Mouse (Mus musculus) Patski (cell line): ENCODE data around the gene Pnkd. TPM values are rescaled to one million over a fixed set of nuclear protein-coding genes. Genes with fewer than 3 reads are reported as not detected.
"Not testable (repeated sequence)": the region's sequence is repeated elsewhere in the genome, so short reads cannot be mapped to it uniquely, and the experiment has no call there.

Source experiments
- ATAC-seq: fragments of 100-300 bp; one replicate; pipeline ENCODE4 v1.8.0; 2021
- CTCF ChIA-PET: fragments of 350-600 bp; sonication (Branson Sonifier 250); formaldehyde crosslinking; loops from one replicate; lab custom pipeline; 2022; ENCODE audit warnings: inconsistent platforms; lab: Charles Lee
- POLR2A ChIA-PET: fragments of 350-600 bp; sonication (Branson Sonifier 250); formaldehyde crosslinking; loops from one replicate; lab custom pipeline; 2022; ENCODE audit warnings: antibody characterized with exemption, inconsistent platforms; lab: Charles Lee
- DNase-seq: peaks from one replicate; pipeline ENCODE4 v3.0.0-alpha.2; 2011; ENCODE audit warnings: low read depth, low spot score
- H3K27me3 ChIP-seq: fragments of 371-371 bp; one replicate; pipeline ENCODE4 v1.5.1; 2021
- CTCF ChIP-seq: fragments of 100-300 bp; IDR thresholded peaks from one replicate; pipeline ENCODE4 v1.5.1; 2021
- in situ Hi-C: fragments of 300-500 bp; cut with MboI; formaldehyde crosslinking; loops from 3 replicates; pipeline ENCODE4 v1.11.1; 2018; ENCODE audit warnings: low pct_unique_long_range_greater_than_20kb, mixed read lengths
- polyA plus RNA-seq: library from polyadenylated mRNA; unstranded; gene quantifications from one replicate; pipeline ENCODE4 v1.2.3, GENCODE M21; 2021

The Pnkd gene
- polyA plus RNA-seq, 1 experiment from 2014 or later, result 158 TPM

GRCm38 (mm10) chr1:74285212-74286010 is 681 bp downstream of the Pnkd start:
- in situ Hi-C loops, result no loop called here
- no peak for DNase-seq
- ChIA-PET CTCF (interaction anchor here (1.1 to 2.8 kb wide), 7 partner anchors 9 to 80 kb away, joined by 3 to 9 read pairs (median 3); no protein-coding TSS in a partner anchor), POLR2A (interaction anchor here (0.6 to 2.0 kb wide), 8 partner anchors 10 to 87 kb away, joined by 3 to 13 read pairs (median 4); partner anchors contain the start of gene Arpc2)
- TF ChIP-seq CTCF, result no peak
- no peaks in the 10 kb centered on the region for H3K27me3 ChIP-seq
- ATAC-seq, result no peak

GRCm38 (mm10) chr1:74286869-74287607 is 2.3 kb downstream of the Pnkd start:
- CTCF ChIA-PET, result interaction anchor here (0.7 to 2.8 kb wide), 15 partner anchors 9 to 82 kb away, joined by 3 to 9 read pairs (median 4); partner anchors contain the start of genes Catip and Tmbim1
- in situ Hi-C loops, H3K27me3 ChIP-seq, DNase-seq, ATAC-seq: not testable (repeated sequence)
- POLR2A ChIA-PET, result interaction anchor here (1.1 to 2.0 kb wide), 4 partner anchors 8 to 75 kb away, joined by 3 to 13 read pairs (median 4); partner anchors contain the start of genes Arpc2 and Catip

- POLR2A ChIA-PET, result interaction anchor here (0.6 to 1.7 kb wide), 2 partner anchors 40 to 74 kb away, joined by 3 to 5 read pairs; partner anchors contain the start of gene Catip
- ATAC-seq (no peak), DNase-seq (no peak)
- no peaks in the 10 kb centered on the region for H3K27me3 ChIP-seq
- no peak for TF ChIP-seq CTCF
- CTCF ChIA-PET, result interaction anchor here (1.1 to 2.6 kb wide), 6 partner anchors 17 to 83 kb away, joined by 3 to 9 read pairs (median 4); partner anchors contain the start of genes Catip and Tmbim1
- in situ Hi-C loops, result no loop called here
Observed at GRCm38 (mm10) chr1:74288327-74288726, 3.6 kb downstream of the Pnkd start.

- no peak for TF ChIP-seq CTCF
- ChIA-PET CTCF (interaction anchor here (1.2 kb wide), 1 partner anchor 73 kb away, joined by 3 read pairs; the partner anchor contains the start of gene Catip), POLR2A (interaction anchor here (0.8 to 1.1 kb wide), 2 partner anchors 15 to 79 kb away, joined by 3 read pairs; partner anchors contain the start of gene Tmbim1)
- ATAC-seq, result no peak
- H3K27me3 ChIP-seq, result no peaks in the 10 kb centered on the region
- in situ Hi-C loops, result no loop called here
- no peak for DNase-seq
Observed at GRCm38 (mm10) chr1:74289248-74289647, 4.5 kb downstream of the Pnkd start.

GRCm38 (mm10) chr1:74289740-74290139 is 5.0 kb downstream of the Pnkd start:
- in situ Hi-C loops, result loop anchor here (10.0 kb wide), 1 partner anchor 255 kb away; no protein-coding TSS in a partner anchor
- no peaks in the 10 kb centered on the region for H3K27me3 ChIP-seq
- ChIA-PET POLR2A (interaction anchor here (0.8 to 1.1 kb wide), 2 partner anchors 15 to 80 kb away, joined by 3 read pairs; partner anchors contain the start of gene Tmbim1), CTCF (interaction anchor here (1.2 kb wide), 1 partner anchor 72 kb away, joined by 3 read pairs; the partner anchor contains the start of gene Catip)
- no peak for ATAC-seq
- no peak for TF ChIP-seq CTCF
- no peak for DNase-seq

- in situ Hi-C loops, result loop anchor here (10.0 kb wide), 1 partner anchor 255 kb away; no protein-coding TSS in a partner anchor
- no peak for TF ChIP-seq CTCF
- CTCF ChIA-PET, result interaction anchor here (1.2 kb wide), 1 partner anchor 72 kb away, joined by 3 read pairs; the partner anchor contains the start of gene Catip
- DNase-seq, result no peak
- no peaks in the 10 kb centered on the region for H3K27me3 ChIP-seq
- POLR2A ChIA-PET, result interaction anchor here (1.1 kb wide), 1 partner anchor 15 kb away, joined by 3 read pairs; the partner anchor contains the start of gene Tmbim1
- no peak for ATAC-seq
Observed at GRCm38 (mm10) chr1:74290141-74290540, 5.4 kb downstream of the Pnkd start.

GRCm38 (mm10) chr1:74292331-74293020 is 7.7 kb downstream of the Pnkd start:
- H3K27me3 ChIP-seq, result no peaks in the 10 kb centered on the region
- TF ChIP-seq CTCF, result no peak
- POLR2A ChIA-PET, result no interaction called here
- in situ Hi-C loops, result loop anchor here (10.0 kb wide), 1 partner anchor 258 kb away; no protein-coding TSS in a partner anchor
- DNase-seq (no peak), ATAC-seq (no peak)
- CTCF ChIA-PET, result no interaction called here

GRCm38 (mm10) chr1:74293306-74293960 is 8.7 kb downstream of the Pnkd start:
- ChIA-PET POLR2A (interaction anchor here (0.5 kb wide), 1 partner anchor 291 kb away, joined by 6 read pairs; no protein-coding TSS in a partner anchor), CTCF (interaction anchor here (1.9 kb wide), 1 partner anchor 87 kb away, joined by 6 read pairs; no protein-coding TSS in a partner anchor)
- in situ Hi-C loops, result loop anchor here (10.0 kb wide), 1 partner anchor 259 kb away; no protein-coding TSS in a partner anchor
- no peak for TF ChIP-seq CTCF
- ATAC-seq (no peak), DNase-seq (no peak)
- no peaks in the 10 kb centered on the region for H3K27me3 ChIP-seq
